Mouse (Mus musculus) kidney, embryonic 14.5 days (tissue): Measurements from ENCODE around the gene Smpd2. TPM values are rescaled to one million over a fixed set of nuclear protein-coding genes. Genes with fewer than 3 reads are reported as not detected.
"Not testable (repeated sequence)": the region's sequence is repeated elsewhere in the genome, so short reads cannot be mapped to it uniquely, and the experiment has no call there.

ENCODE experiments used
- ATAC-seq: fragments of 200-750 bp; cut with Nextera tagmentation; 2 replicates; pipeline ENCODE4 v1.8.0; 2017; ENCODE audit warnings: moderate number of reproducible peaks, mild to moderate bottlenecking, moderate TSS enrichment, moderate library complexity; ENCODE audit not compliant: low FRiP score, low TSS enrichment
- H3K27ac ChIP-seq: fragments of 300-500 bp; sonication (generic); 2 replicates; pipeline ENCODE4 v1.5.1; 2014; ENCODE audit warnings: low read depth, mild to moderate bottlenecking, low read length, moderate library complexity, mixed read lengths
- H3K27me3 ChIP-seq: fragments of 300-500 bp; sonication (generic); 2 replicates; pipeline ENCODE4 v1.6.1; 2014; ENCODE audit warnings: mild to moderate bottlenecking, low read length; ENCODE audit not compliant: control insufficient read depth, insufficient read depth
- H3K36me3 ChIP-seq: fragments of 300-500 bp; sonication (generic); 2 replicates; pipeline ENCODE4 v1.6.1; 2014; ENCODE audit warnings: low read length, mixed read lengths; ENCODE audit not compliant: control insufficient read depth, insufficient read depth
- H3K4me1 ChIP-seq: fragments of 300-500 bp; sonication (generic); 2 replicates; pipeline ENCODE4 v1.6.1; 2014; ENCODE audit warnings: low read length, mixed read lengths; ENCODE audit not compliant: control insufficient read depth, insufficient read depth
- H3K4me2 ChIP-seq: fragments of 300-500 bp; sonication (generic); replicated peaks from 2 replicates; pipeline ENCODE4 v1.6.1; 2014; ENCODE audit warnings: low read depth, mild to moderate bottlenecking, low read length
- H3K4me3 ChIP-seq: fragments of 300-500 bp; sonication (generic); 2 replicates; pipeline ENCODE4 v1.5.1; 2014; ENCODE audit warnings: mild to moderate bottlenecking, low read length
- H3K9ac ChIP-seq: fragments of 300-500 bp; sonication (generic); 2 replicates; pipeline ENCODE4 v1.6.1; 2014; ENCODE audit warnings: low read depth, mild to moderate bottlenecking, low read length, moderate library complexity
- H3K9me3 ChIP-seq: fragments of 300-500 bp; sonication (generic); 2 replicates; pipeline ENCODE4 v1.6.1; 2016; ENCODE audit warnings: low read length; ENCODE audit not compliant: control insufficient read depth
- WGBS: fragments of 180-500 bp; shearing (Covaris S2); extraction: QIAGEN DNeasy Blood & Tissue Kit; methylation state at CpG from one replicate; pipeline ENCODE4 v1.1.7; 2014; 5-methylcytosine and 5-hydroxymethylcytosine counted together
- polyA plus RNA-seq: library from polyadenylated mRNA; unstranded; fragments of >200 nt; fragmentation: Nextera tagmentation; extraction: Ambion mirVana; gene quantifications from 2 replicates; pipeline ENCODE4 v1.2.1, GENCODE M21; 2014

Smpd2 gene
- polyA plus RNA-seq, 1 experiment from 2014 or later, result 59.2 TPM

DNA sequence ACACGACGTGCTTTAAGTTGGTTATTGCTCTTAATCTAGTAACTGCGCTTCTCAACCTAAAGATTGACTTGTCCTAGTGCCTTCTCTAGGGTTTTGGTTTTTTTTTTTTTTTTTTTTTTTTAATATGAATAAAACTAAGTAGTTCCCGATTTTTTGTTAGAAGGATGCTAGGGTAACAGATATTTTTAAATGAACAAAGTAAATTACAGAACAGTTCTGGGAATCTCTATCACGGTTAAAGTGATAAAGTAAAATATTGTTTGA is 30.2 kb upstream of the Smpd2 start:
- peak overlapping the region; percentile 73 for H3K4me2 ChIP-seq
- no peaks in the 10 kb centered on the region for H3K27me3 ChIP-seq
- H3K27ac ChIP-seq, result no peak overlapping the region
- ATAC-seq, result no peak
- H3K9me3 ChIP-seq, result no peaks in the 10 kb centered on the region
- peak overlapping the region; percentile 74 for H3K4me3 ChIP-seq
- H3K9ac ChIP-seq, result peak overlapping the region; percentile 92
- H3K36me3 ChIP-seq, result peaks cover 20% of the 10 kb centered on the region
- peaks cover 16% of the 10 kb centered on the region for H3K4me1 ChIP-seq
- 2% methylated on average over 5 of the region's 5 CpGs for WGBS

DNA sequence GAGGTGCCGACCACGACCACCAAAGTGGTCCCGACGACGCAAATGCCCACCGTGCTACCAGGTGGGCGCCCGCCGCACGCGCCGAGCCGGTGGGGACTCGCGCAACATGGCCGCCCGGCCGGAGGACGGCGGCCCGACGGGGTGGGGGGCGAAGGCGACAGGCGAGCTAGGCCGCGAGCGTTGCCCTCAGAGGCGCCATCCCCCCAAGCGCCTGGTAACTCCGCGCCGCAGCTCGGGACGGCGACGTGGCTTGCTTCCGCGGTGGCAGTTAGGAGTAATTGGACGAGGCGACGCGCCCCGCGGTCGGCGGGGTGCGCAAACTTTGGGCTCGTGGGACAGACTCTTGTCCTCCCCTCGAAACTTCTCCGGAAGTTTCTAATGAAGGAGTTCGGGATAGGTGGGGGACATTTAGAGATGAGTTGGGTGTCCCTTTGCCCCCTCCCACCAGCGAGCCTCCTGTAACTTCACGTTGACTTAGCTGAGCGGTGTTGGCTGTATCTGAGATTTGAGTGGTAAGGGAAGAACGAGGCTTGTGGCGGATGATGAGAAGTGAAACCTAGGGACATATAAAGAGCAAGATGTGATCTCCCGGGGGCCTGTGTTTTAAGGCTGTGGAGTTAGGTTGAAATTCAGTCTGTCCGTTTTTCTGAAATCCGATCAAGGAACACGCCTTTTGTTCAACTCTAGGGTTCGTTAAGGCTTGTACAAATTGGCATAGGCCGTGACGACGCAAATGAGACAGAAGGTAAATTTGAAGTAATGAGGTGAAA is 29.7 kb upstream of the Smpd2 start:
- Histone ChIP-seq H3K4me3 (peak overlapping the region; percentile 74), H3K9me3 (no peaks in the 10 kb centered on the region), H3K9ac (peak overlapping the region; percentile 92), H3K4me1 (peaks cover 16% of the 10 kb centered on the region), H3K27me3 (no peaks in the 10 kb centered on the region), H3K27ac (peak overlapping the region; percentile 94), H3K36me3 (peaks cover 18% of the 10 kb centered on the region), H3K4me2 (peak overlapping the region; percentile 73)
- WGBS, result under 1% methylated on average over 63 of the region's 65 CpGs
- peak; percentile 67; the same call in 1 of the 2 replicates for ATAC-seq

DNA sequence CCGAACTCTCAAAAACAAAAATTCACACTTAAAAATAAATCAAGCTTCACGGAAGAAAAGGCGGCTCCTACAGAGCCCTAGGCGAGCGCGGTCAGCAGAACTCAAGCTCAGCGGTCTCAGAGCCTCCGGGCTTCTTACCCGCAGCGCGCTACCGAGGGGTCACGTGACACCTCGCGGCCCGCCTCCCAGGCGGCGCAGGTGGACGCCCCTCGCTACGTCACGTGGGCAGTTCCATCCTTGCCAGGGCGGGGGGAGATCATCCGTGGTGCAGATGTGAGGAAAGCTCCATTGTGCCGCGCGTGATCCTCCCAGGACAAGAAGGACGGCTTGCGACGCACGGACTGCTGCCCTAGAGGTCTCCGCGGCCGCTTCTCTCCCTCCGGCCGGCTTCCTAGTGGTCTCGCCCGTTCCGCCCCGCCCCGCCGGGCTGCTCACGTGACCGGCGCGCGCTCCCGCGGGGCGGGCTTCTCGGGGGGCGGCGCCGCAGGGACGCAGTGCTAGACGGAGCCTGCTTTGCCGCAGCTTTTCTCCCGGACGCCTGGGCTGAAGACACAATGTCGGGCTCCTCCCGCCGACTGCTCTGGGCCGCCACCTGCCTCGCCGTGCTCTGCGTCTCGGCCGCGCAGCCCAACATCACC is 28.9 kb upstream of the Smpd2 start, which contains the start of gene Cd164:
Gene Cd164, plus strand, starts transcription at position 434 of the 638 bp plus-strand sequence.
- WGBS, result under 1% methylated on average over 68 of the region's 69 CpGs
- Histone ChIP-seq H3K27me3 (no peaks in the 10 kb centered on the region), H3K4me3 (peak within 1 kb of the TSS; percentile 74), H3K27ac (peak within 1 kb of the TSS; percentile 94), H3K4me1 (peaks cover 16% of the 10 kb centered on the region), H3K9ac (peak within 1 kb of the TSS; percentile 92), H3K36me3 (peaks cover 11% of the 10 kb centered on the region), H3K9me3 (no peaks in the 10 kb centered on the region), H3K4me2 (peak within 1 kb of the TSS; percentile 73)
- peak; percentile 94 for ATAC-seq

GRCm38 (mm10) chr10:41518508-41518980 is 28.4 kb upstream of the Smpd2 start:
- no peaks in the 10 kb centered on the region for H3K27me3 ChIP-seq
- H3K4me3 ChIP-seq, result peak overlapping the region; percentile 74
- H3K4me2 ChIP-seq, result peak overlapping the region; percentile 73
- under 1% methylated on average over 23 of the region's 23 CpGs for WGBS
- peak overlapping the region; percentile 92 for H3K9ac ChIP-seq
- peak overlapping the region; percentile 94 for H3K27ac ChIP-seq
- H3K4me1 ChIP-seq, result peaks cover 16% of the 10 kb centered on the region
- no peaks in the 10 kb centered on the region for H3K9me3 ChIP-seq
- peak; percentile 62 for ATAC-seq
- H3K36me3 ChIP-seq, result peaks cover 6% of the 10 kb centered on the region; the same call in 1 of the 2 replicates

GRCm38 (mm10) chr10:41514921-41515320 is 24.8 kb upstream of the Smpd2 start:
- no peak for ATAC-seq
- Histone ChIP-seq H3K4me1 (no peaks in the 10 kb centered on the region), H3K9me3 (no peaks in the 10 kb centered on the region)

GRCm38 (mm10) chr10:41514301-41514700 is 24.1 kb upstream of the Smpd2 start:
- Histone ChIP-seq H3K4me1 (no peaks in the 10 kb centered on the region), H3K4me2 (no peak overlapping the region), H3K4me3 (no peak overlapping the region), H3K27ac (no peak overlapping the region), H3K9ac (no peak overlapping the region), H3K27me3 (no peaks in the 10 kb centered on the region), H3K36me3 (no peaks in the 10 kb centered on the region), H3K9me3 (no peaks in the 10 kb centered on the region)
- WGBS, result 79% methylated on average over 4 of the region's 4 CpGs
- no peak for ATAC-seq

More at GRCm38 (mm10) chr10:41514921-41515320, 24.8 kb upstream of the Smpd2 start:
- Histone ChIP-seq H3K36me3 (no peaks in the 10 kb centered on the region), H3K27me3 (no peaks in the 10 kb centered on the region), H3K4me2 (no peak overlapping the region), H3K9ac (no peak overlapping the region), H3K4me3 (no peak overlapping the region), H3K27ac (no peak overlapping the region)

DNA sequence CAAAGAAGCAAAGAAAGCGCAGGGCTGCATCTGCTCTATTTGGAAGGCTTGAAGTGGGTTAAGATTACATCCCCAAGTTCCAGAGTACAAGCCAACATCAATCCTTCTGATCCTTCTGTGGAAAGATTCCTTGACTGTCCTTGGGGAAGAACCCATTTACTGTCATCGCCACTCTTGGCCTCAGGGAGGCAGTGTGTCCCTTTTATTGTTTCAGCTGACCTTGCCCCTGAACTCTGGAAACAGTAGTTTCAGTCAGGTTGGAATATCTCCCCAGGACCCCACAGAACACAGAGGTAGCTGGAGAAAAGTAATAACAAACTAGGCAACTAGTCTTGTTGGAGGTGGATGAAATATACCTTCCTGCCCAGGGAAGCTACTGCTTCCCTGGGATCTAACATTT is 19.0 kb upstream of the Smpd2 start:
- H3K4me1 ChIP-seq, result no peaks in the 10 kb centered on the region
- WGBS, result 45% methylated on average over 2 of the region's 2 CpGs
- H3K4me3 ChIP-seq, result no peak overlapping the region
- ATAC-seq, result no peak
- no peaks in the 10 kb centered on the region for H3K27me3 ChIP-seq
- H3K36me3 ChIP-seq, result no peaks in the 10 kb centered on the region
- H3K4me2 ChIP-seq, result no peak overlapping the region
- no peaks in the 10 kb centered on the region for H3K9me3 ChIP-seq
- no peak overlapping the region for H3K27ac ChIP-seq
- no peak overlapping the region for H3K9ac ChIP-seq

GRCm38 (mm10) chr10:41505446-41505845 is 15.3 kb upstream of the Smpd2 start:
- not testable (repeated sequence) for H3K9me3 ChIP-seq, H3K4me3 ChIP-seq, H3K4me1 ChIP-seq, H3K4me2 ChIP-seq, H3K36me3 ChIP-seq, H3K9ac ChIP-seq, H3K27me3 ChIP-seq, H3K27ac ChIP-seq
- ATAC-seq, result peak; percentile 71; the same call in 1 of the 2 replicates
- WGBS, result 2% methylated on average over 3 of the region's 3 CpGs

DNA sequence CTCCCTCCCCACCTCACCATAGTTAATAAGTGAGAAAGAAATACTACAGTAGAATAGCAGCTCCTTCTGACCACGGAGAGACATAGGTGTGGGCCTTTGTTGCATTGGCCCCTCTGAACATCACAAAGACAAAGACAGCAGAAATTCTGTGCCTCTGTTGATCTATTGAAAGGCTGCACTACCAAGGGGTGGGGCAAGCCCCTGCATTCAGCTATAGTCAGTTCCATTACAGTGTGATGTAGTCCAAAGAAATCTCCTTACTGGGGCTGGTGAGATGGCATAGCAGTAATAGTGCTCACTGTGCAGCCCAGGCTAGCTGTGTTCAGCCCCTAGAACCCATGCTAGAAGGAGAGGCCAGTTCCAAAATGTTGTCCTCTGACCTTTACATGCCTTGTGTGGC is 14.8 kb upstream of the Smpd2 start:
- H3K9ac ChIP-seq, result no peak overlapping the region
- no peak overlapping the region for H3K27ac ChIP-seq
- H3K9me3 ChIP-seq, result no peaks in the 10 kb centered on the region
- H3K4me2 ChIP-seq, result no peak overlapping the region
- no peaks in the 10 kb centered on the region for H3K36me3 ChIP-seq
- no peak overlapping the region for H3K4me3 ChIP-seq
- 100% methylated on average over 1 of the region's 1 CpGs for WGBS
- no peaks in the 10 kb centered on the region for H3K27me3 ChIP-seq
- H3K4me1 ChIP-seq, result no peaks in the 10 kb centered on the region
- no peak for ATAC-seq
